Comparison of ENCODE assay signal across 22 mouse cellular contexts in genomic region chr3:99338756-99339155, GRCm38 (mm10).
DNase-seq lines count a peak whose midpoint lies in the region; ATAC-seq lines count a peak whose summit lies in the region.
"Had no signal": no experiment of that assay in that cellular context is flagged by ENCODE, and none has a peak within 500 bp of the region (broad histone marks: within the 10 kb centered on the region; RNA-seq: fewer than 3 reads in every experiment).

No protein-coding gene starts in this region.

- no peak overlapping the region for H3K27ac ChIP-seq in midbrain, embryonic 15.5 days
- H3K27ac ChIP-seq: embryonic facial prominence, embryonic 10.5 days; forebrain, embryonic 13.5 days; hindbrain, embryonic 13.5 days; hindbrain, postnatal 0 days had no signal

- no peak overlapping the region for H3K4me3 ChIP-seq in midbrain, embryonic 15.5 days
- H3K4me3 ChIP-seq: embryonic facial prominence, embryonic 10.5 days; forebrain, embryonic 13.5 days; heart, embryonic 12.5 days; hindbrain, embryonic 13.5 days had no signal

- no peak overlapping the region for H3K4me2 ChIP-seq in midbrain, embryonic 15.5 days
- H3K4me2 ChIP-seq: forebrain, embryonic 13.5 days; heart, embryonic 12.5 days; hindbrain, embryonic 13.5 days had no signal

- no peaks in the 10 kb centered on the region for H3K27me3 ChIP-seq in midbrain, embryonic 15.5 days (replicated peaks)
- H3K27me3 ChIP-seq: forebrain, embryonic 13.5 days; heart, embryonic 12.5 days; hindbrain, embryonic 13.5 days had no signal

- no peaks in the 10 kb centered on the region for H3K36me3 ChIP-seq in midbrain, embryonic 15.5 days (replicated peaks)
- H3K36me3 ChIP-seq: embryonic facial prominence, embryonic 10.5 days; G1E; heart, embryonic 12.5 days; hindbrain, embryonic 13.5 days had no signal

- no peaks in the 10 kb centered on the region for H3K4me1 ChIP-seq in midbrain, embryonic 15.5 days
- H3K4me1 ChIP-seq: embryonic facial prominence, embryonic 10.5 days; forebrain, embryonic 13.5 days; hindbrain, embryonic 13.5 days had no signal

- no peak for ATAC-seq in midbrain, embryonic 15.5 days (replicated peaks)
- ATAC-seq: CD4-positive, CD25-positive, alpha-beta regulatory T cell, adult 4 months; forebrain, embryonic 13.5 days; forebrain, postnatal 0 days; hindbrain, postnatal 0 days had no signal

- no peaks in the 10 kb centered on the region for H3K9me3 ChIP-seq in midbrain, embryonic 15.5 days
- H3K9me3 ChIP-seq: embryonic facial prominence, embryonic 10.5 days; forebrain, embryonic 13.5 days; hindbrain, embryonic 13.5 days had no signal

- peak; percentile 15 for DNase-seq in heart, postnatal 4 days
- no peak for DNase-seq in heart, adult 8-10 months (ENCODE audit: low spot score)
- DNase-seq in gastrocnemius, adult 18-20 months (ENCODE audit: low spot score), result peak; percentile 74
- DNase-seq in gastrocnemius, postnatal 10 days, result peak; percentile 51
- DNase-seq in kidney, adult 8-10 months, result no peak
- no peak for DNase-seq in lung, postnatal 25 days (ENCODE audit: low spot score)
- DNase-seq: adrenal gland, postnatal 14 days; B cell, adult 2 months; cerebellum, adult 11-12 months; cerebellum, adult 9-11 months; forebrain, postnatal 0 days; heart, adult 18-20 months; heart, postnatal 36 days; kidney, adult 11 months had no signal

- H3K9ac ChIP-seq in midbrain, embryonic 15.5 days, result no peak overlapping the region
- H3K9ac ChIP-seq: forebrain, embryonic 13.5 days; forebrain, postnatal 0 days; heart, embryonic 12.5 days; hindbrain, embryonic 13.5 days had no signal

- 47% methylated on average over 1 of the region's 1 CpGs for WGBS in midbrain, embryonic 15.5 days

Comparison
In these comparisons a context has a peak if more than half of its experiments do, and no peak if none do; other contexts are left out.
1. DNase-seq: peak in heart, postnatal 4 days (single experiment), gastrocnemius, adult 18-20 months (single experiment) and gastrocnemius, postnatal 10 days (single experiment); none in heart, adult 8-10 months (single experiment), kidney, adult 8-10 months (0 of 2) and lung, postnatal 25 days (single experiment).